ENCODE assay signal across 17 mouse cellular contexts in genomic region chr6:113502801-113503200, GRCm38 (mm10). TPM values are rescaled to one million over a fixed set of nuclear protein-coding genes. Genes with fewer than 3 reads are reported as not detected.
DNase-seq lines count a peak whose midpoint lies in the region.
"Had no signal": no experiment of that assay in that cellular context is flagged by ENCODE, and none has a peak within 500 bp of the region (broad histone marks: within the 10 kb centered on the region; RNA-seq: fewer than 3 reads in every experiment).

No protein-coding gene starts in this region.

- intact Hi-C loops in heart, postnatal 36 days (cut with DNase I): no loop called here

- DNase-seq in ES-CJ7 (ENCODE audit: low read depth, low spot score) (peak; percentile 90), R1 (ENCODE audit: low read depth, low spot score) (peak; percentile 95), ZHBTc4 (ENCODE audit: low read depth, low spot score) (peak; percentile 84)
- DNase-seq in heart, postnatal 36 days: no peak
- DNase-seq in spleen, adult 12 weeks (ENCODE audit: low spot score): no peak
- no peak for DNase-seq in cerebellum, adult 11-12 months
- DNase-seq: adrenal gland, adult 2 months; adrenal gland, postnatal 10 days; adrenal gland, postnatal 25 days; cerebellum, adult 11 months; cerebellum, adult 2 months; cerebellum, adult 9-11 months; cerebellum, postnatal 14 days; cerebellum, postnatal 36 days; embryo, embryonic 11 days had no signal

RNA-seq across cellular contexts. Expression of gene Prrt3, which starts 1.1 kb away (rescaled TPM):
- not detected for total RNA-seq in heart, postnatal 36 days (2021)
- total RNA-seq: common myeloid progenitor, adult 5-6 weeks had no signal

RNA-seq across cellular contexts. Expression of gene Creld1, which starts 19.7 kb away (rescaled TPM):
- total RNA-seq in heart, postnatal 36 days (2021): 10 to 100 TPM; 45.9 to 57.5 TPM

RNA-seq across cellular contexts. Expression of gene Emc3, which starts 28.7 kb away (rescaled TPM):
- 10 to 100 TPM; 57.9 to 61.8 TPM for total RNA-seq in heart, postnatal 36 days (2021)

RNA-seq across cellular contexts. Expression of gene Fancd2, which starts 28.7 kb away (rescaled TPM):
- total RNA-seq in heart, postnatal 36 days (2021): under 1 TPM; 0.11 to 0.17 TPM

RNA-seq across cellular contexts. Expression of gene Il17rc, which starts 31.6 kb away (rescaled TPM):
- 1 to 10 TPM; 6.4 to 6.7 TPM for total RNA-seq in heart, postnatal 36 days (2021)
- total RNA-seq: G1E had no signal

Comparison
In these comparisons a context has a peak if more than half of its experiments do, and no peak if none do; other contexts are left out.
1. DNase-seq: peak in ES-CJ7 (single experiment), R1 (single experiment) and ZHBTc4 (single experiment); none in heart, postnatal 36 days (0 of 2), spleen, adult 12 weeks (single experiment) and cerebellum, adult 11-12 months (single experiment).